Mouse (Mus musculus): ENCODE measurements around the gene Tnnc2. TPM values are rescaled to one million over a fixed set of nuclear protein-coding genes. Genes with fewer than 3 reads are reported as not detected.
"Not testable (repeated sequence)": the region's sequence is repeated elsewhere in the genome, so short reads cannot be mapped to it uniquely, and the experiment has no call there.

Tnnc2 gene
- total RNA-seq, 2 experiments from 2014 or later: not detected

DNA sequence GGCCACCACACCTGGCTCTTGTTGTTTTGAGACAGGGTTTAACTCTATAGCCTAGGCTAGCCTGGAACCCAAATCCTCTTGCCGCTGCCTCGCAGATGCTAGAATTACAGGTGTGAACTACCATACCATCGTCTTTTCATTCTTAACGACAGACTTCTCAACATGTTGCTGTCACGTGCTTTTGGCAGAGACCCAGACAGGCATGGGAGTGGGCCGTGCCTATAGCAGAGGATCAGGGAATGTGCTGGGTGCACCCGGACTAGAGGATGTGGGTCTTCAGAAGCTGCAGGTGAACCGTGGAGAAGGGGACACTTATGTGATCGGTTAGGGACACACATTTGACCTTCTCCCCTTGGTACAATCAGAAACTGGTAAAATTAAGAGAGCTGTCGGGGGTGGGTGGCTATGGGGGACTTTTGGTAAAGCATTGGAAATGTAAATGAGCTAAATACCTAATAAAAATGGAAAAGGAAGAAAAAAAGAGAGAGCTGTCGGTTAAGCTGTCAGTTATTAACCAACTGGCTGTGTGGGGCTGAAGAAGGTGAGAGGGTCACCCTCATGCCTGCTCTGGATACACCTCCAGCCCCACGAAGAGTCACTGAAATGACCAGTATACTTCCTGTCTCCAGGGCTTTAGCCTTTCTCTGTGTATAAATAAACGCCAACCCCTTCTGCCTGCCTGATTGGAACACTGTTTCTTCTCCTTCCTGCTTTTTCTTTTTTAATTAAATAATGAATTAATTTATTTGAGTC, 20.7 kb upstream of the Tnnc2 start:
- intact Hi-C loops (cut with DNase I): no loop called here

GRCm38 (mm10) chr2:164798554-164798953, 18.8 kb upstream of the Tnnc2 start:
- not testable (repeated sequence) for DNase-seq
- intact Hi-C loops (cut with DNase I): loop anchor here (5.0 kb wide), 1 partner anchor 116 kb away; no protein-coding TSS in a partner anchor

More for the DNA sequence above, 20.7 kb upstream of the Tnnc2 start:
- no peak for DNase-seq

DNA sequence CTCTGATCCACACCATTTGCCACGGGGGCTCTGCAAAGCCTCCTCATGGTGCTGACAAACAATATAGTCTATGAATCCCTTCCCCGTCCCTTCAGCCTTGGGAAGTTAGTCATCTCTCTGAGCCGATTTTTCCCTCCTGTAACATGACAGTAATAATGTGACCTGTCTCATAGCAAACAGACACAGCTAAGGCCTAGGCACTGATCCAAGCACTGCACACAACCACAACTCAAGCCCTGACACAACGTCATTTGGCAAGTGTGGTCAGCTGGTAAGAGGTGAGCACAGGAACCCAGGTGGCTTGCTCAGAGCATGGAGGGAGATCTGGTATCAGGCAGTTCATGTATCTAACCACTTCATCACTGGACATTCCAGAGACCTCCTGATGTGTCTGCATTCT, 16.1 kb upstream of the Tnnc2 start:
- intact Hi-C loops (cut with DNase I): loop anchor here (2.0 to 5.0 kb wide), 2 partner anchors 114 to 203 kb away; partner anchors contain the start of gene Eppin
- DNase-seq: no peak

GRCm38 (mm10) chr2:164794293-164794692, 14.5 kb upstream of the Tnnc2 start:
- intact Hi-C loops (cut with DNase I): no loop called here
- DNase-seq: peak; percentile 77 to 79

- no peak for DNase-seq
Observed at GRCm38 (mm10) chr2:164793772-164794171, 14.0 kb upstream of the Tnnc2 start.

DNA sequence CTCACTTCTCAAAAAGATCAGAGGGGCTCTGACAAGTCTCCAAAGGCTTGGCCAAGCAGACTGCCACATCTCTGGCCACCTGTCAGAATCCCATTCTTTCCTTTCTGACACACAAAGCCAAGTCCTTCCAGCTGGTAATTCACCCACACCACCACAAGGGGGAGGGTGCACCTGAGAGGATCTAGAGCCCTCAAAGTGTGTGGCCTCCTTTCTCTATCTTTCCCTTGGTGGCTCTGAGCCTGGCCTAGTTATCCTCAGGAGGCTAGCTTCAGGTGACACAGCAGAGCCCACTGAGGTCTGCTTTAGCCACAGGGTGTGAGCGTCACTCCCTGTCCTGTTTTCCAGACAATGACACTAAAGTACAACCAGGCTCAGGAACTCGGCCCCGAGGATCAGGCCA, 13.5 kb upstream of the Tnnc2 start:
- intact Hi-C loops (cut with DNase I): no loop called here
- DNase-seq: peak; percentile 45 to 56

More at GRCm38 (mm10) chr2:164793772-164794171, 14.0 kb upstream of the Tnnc2 start:
- intact Hi-C loops (cut with DNase I): no loop called here

DNA sequence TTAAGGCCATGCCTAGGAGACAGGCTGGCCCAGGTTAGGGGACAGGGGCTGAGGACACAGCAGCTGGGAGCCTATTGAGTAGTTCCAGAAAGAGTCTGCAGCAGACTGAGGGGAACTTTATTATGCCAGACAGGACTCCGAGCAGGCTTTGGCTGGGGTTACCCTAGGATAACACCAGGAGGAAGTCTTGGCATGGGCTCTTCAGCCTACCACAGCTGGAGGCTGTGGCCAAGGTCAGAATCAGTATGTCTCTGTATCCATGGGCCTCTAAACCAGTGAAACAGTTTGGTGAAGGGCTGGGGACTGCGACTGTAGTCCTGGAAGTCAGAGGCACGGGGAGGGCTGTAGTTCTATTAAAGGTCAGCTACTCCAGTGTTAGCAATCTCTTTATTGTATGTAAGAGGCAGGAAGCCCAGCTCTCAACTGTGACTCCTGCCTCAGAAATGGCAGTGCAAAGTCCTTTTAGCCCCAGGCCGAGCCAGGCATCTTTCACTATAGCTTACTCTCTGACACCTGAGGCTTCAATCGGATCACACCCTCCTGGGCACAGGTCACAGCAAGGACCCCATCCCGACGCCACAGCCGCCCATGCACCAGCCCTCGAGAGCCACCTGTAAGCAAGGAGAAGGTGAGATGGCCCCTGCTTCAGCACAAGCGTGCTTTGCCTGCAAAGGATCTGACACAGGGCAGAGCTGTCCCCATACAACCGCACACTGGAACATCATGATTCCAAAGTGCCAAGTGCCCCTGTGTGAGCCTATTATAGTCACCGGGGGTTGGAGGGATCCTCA, 12.8 kb upstream of the Tnnc2 start:
- DNase-seq: no peak
- intact Hi-C loops (cut with DNase I): no loop called here

DNA sequence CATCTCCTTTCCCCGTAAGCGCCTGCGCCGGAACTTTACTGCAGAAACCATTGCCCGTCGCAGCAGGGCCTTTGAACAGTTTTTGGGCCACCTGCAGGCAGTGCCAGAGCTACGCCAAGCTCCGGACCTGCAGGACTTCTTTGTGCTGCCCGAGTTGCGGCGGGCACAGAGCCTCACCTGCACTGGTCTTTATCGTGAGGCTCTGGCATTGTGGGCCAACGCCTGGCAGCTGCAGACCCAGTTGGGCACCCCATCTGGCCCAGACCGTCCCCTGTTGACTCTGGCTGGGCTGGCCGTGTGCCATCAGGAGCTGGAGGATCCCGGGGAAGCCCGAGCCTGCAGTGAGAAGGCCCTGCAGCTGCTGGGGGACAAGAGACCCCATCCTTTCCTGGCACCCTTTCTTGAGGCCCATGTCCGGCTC, 12.1 kb upstream of the Tnnc2 start:
- DNase-seq: no peak
- intact Hi-C loops (cut with DNase I): no loop called here

GRCm38 (mm10) chr2:164790451-164790850, 10.7 kb upstream of the Tnnc2 start:
- intact Hi-C loops (cut with DNase I): no loop called here
- no peak for DNase-seq

DNA sequence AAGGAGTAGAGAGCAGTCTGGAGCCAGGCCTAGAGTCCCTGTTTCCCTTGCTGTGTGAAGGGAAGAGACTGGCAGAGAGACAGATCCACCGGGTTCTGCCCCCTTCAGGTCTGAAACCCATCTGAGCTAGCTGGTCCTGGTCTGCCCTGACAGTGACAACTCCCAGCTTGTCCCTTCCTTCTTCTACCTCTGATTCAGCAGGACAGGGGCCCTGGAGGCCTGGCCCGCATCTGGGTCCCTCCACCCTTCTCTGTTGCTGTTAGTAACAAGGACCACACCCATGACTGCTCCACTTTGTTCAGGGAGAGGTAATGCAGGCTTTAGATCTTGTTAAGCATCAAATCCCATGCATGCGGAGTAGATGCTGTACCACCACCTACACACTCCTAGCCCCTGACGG, 8.6 kb upstream of the Tnnc2 start:
- intact Hi-C loops (cut with DNase I): no loop called here
- DNase-seq: no peak

GRCm38 (mm10) chr2:164787779-164788178, 8.0 kb upstream of the Tnnc2 start:
- intact Hi-C loops (cut with DNase I): no loop called here
- no peak for DNase-seq

- DNase-seq: no peak
- intact Hi-C loops (cut with DNase I): no loop called here
Observed at GRCm38 (mm10) chr2:164787032-164787431, 7.3 kb upstream of the Tnnc2 start.

GRCm38 (mm10) chr2:164786388-164786885, 6.7 kb upstream of the Tnnc2 start:
- intact Hi-C loops (cut with DNase I): no loop called here
- no peak for DNase-seq

DNA sequence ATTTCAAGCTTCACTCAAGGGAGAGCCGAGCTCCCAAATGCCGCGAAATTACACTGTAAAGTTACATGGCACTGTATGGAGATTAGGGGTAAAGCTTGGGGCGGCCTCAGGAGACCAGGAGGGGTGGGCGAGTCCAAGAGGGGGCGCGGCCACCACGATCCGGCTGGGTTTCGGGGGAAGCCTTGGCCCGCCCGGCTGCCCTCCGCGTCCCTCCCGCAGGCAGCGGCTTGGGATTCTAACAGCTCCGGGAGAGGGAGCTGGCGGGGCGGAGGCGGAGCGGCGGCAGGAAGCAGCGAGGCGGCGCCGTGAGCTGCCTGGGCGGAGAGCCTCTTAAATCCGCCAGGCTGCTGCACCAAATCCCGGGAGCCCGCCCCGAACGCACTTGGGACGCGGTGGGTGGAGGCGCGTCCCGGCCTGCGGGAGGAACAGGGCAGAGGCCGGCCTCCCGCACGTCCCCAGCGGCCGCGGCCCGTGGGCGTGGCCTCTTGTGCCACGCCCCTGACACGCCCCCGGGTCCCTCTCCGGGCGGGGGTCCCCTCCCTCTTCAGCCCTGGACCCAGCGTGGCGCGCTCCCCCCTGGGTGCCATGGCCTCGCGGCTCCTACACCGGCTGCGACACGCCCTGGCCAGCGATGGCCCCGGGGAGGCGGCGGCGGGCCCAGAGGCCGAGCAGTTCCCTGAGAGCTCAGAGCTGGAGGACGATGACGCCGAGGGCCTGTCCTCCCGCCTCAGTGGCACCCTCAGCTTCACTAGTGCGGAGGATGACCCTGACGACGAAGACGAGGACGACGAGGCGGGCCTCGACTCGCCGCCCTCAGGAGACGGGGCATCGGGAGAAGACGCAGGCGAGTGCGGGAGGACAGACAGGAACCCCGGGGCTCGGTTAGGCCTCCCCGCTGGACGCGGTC, 6.0 kb upstream of the Tnnc2 start, which contains the start of gene Snx21:
Gene Snx21 (plus strand): TSS at position 343 of the 907 bp plus-strand sequence.
- DNase-seq: peak; percentile 88 to 93
- intact Hi-C loops (cut with DNase I): no loop called here

GRCm38 (mm10) chr2:164784869-164785420, 5.2 kb upstream of the Tnnc2 start:
- peak in 1 of 2 experiments; percentile 8 for DNase-seq
- intact Hi-C loops (cut with DNase I): no loop called here

GRCm38 (mm10) chr2:164783926-164784581, 4.3 kb upstream of the Tnnc2 start:
- DNase-seq: no peak
- intact Hi-C loops (cut with DNase I): no loop called here

DNA sequence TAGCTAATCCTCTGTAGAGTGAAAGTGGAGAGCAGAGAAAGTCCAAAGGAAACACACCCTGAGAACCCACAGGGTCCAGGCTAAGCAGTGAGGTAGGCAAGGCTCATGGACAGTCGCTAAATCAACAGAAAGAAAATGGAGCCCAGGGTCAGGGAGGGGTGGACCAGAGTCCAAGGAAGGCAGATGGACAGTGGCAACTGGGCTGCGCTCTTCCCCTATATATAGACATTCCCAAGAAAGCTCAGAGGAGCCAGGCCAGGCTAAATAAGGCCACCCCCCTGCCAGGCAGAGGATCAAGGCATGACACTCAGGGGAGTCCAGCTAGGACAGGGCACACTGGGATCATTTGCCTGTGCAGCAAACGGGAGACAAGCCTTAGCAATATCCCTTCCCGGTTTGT, 2.1 kb upstream of the Tnnc2 start:
- DNase-seq: no peak
- intact Hi-C loops (cut with DNase I): no loop called here

DNA sequence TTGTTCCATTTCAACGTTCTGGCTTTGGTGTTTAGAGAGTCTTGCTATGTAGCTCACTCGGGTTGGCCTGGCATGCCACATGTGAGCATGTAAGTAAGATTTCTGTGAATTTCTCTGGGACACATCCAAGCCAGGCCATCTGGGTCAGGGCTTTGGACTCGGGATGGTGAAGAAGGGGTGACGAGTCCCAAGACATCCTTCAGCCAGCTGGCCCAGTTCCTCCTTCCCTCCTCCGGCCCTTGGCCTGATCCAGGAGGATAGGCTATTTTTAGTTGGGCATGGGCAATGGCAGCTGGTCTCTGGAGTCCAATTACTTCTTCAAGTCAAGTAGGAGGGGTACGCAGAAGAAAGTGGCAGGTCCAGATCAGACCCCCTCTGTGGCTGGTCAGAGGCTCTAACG, 958 bp downstream of the Tnnc2 start:
- DNase-seq: no peak
- intact Hi-C loops (cut with DNase I): no loop called here

- DNase-seq: no peak
- intact Hi-C loops (cut with DNase I): no loop called here
Observed at GRCm38 (mm10) chr2:164778015-164778287, 1.8 kb downstream of the Tnnc2 start.
